Mouse (Mus musculus): Measurements from ENCODE around the gene Sdhaf2. TPM values are rescaled to one million over a fixed set of nuclear protein-coding genes. Genes with fewer than 3 reads are reported as not detected.
A peak's percentile ranks its signal among the peaks of the same experiment; 100 is the strongest.
"Not testable (repeated sequence)": the region's sequence is repeated elsewhere in the genome, so short reads cannot be mapped to it uniquely, and the experiment has no call there.

Sdhaf2 gene
- 10 to 100 TPM; 69.0 to 81.9 TPM for total RNA-seq (2021)

DNA sequence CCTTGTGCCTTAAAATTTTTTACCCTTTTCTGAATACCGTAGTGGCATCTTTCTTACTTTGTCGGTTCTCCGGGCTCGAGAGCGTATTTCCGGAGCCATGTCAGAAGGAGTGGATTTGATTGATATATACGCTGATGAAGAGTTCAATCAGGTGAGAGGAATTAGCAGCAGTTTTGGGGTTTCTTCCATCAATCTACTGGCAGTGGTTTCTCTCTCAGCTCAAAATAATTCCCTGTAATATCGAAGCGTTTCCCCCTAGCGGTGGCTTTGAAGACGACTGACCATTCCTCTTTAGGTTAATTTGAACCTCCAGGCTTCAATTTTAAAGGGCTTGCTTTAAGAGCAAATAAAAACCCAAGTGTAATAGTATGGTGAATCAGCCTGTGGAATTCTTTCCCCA, at the start of gene Sdhaf2:
Gene Sdhaf2, minus strand, starts transcription at position 233 of the 400 bp plus-strand sequence.
- intact Hi-C loops (cut with DNase I) = loop anchor here (2.0 to 10.0 kb wide), 2 partner anchors 29 to 1249 kb away; partner anchors contain the start of gene Mrpl16

DNA sequence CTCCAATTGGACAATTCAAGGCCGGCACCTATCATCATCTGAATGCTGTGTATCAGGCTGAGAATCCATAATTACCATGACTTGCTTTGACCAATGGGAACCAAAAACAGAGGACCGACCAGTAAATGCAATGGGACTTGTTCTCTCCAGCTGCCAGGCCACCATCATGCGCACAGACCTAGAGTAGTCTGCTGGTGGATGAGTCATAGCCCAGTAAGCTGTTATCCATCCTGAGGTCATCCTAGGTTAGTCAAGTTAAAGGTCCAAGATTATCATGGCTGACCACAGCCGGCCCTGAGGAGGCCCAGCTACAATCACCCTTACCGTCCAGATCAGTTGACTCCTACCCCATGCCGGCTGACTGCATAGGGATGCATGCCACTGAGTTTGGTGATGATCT, 43.7 kb upstream of the Sdhaf2 start:
- no peak for DNase-seq
- intact Hi-C loops (cut with DNase I) = no loop called here

More for the DNA sequence above, at the start of gene Sdhaf2:
- DNase-seq = peak in 1 of 2 experiments; percentile 11

DNA sequence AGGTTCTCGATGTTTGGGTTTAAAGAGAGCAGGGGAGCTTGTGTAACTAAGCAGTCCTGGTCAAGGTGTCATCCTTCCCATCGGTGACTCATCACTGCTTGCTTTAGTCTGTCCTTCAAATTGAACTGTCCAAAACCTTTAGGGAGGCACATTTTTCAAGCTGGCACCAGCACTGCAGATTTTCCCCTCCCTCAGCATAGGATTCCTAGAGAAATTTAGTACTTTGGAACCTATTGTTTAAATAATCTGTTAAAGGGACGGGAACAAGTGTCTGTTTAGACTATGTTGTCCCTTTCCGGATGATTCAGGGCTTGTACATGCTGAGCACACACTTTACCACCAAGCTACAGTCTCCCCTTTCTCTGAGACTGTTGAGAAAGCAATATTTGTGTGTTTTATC, 39.3 kb upstream of the Sdhaf2 start:
- no peak for DNase-seq
- intact Hi-C loops (cut with DNase I) = no loop called here

DNA sequence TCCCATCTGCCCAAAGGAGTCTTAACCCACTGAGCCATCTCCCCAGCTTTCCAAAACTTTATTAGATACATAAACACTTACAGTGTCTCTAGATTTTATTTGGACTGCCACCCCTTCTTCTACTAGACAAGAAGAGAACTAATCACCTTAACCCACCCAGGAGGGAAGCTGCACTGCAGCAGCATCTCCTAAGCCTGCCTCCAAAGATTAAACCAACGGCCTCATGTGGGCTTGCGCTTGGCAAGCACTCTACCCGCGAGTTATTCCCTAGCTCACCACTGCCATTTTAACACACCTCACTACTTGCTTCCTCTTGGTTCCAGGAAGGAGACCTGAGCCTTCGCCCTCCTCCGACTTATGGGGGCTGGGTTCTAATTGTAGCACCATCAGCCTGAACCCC, 38.3 kb upstream of the Sdhaf2 start:
- intact Hi-C loops (cut with DNase I) = no loop called here
- no peak for DNase-seq

DNA sequence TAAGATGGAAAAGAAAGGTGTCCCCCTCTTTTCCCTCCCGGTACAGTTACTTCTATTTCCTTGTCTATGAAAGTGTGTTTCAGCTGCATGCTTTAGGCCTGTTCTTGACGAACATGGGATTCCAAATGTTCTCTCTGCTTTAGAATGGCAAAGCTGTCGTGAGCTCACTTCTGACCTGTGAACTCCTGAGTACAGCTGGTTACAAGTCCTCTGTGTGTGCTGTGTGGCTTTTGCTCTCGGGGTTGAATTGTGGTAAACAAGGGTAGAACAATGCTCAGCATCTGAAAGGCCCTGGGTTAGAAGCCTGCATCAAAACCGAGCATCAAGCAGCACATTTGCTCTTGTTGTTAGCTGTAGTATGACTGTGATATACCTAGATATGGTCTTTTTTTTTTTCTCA, 36.4 kb upstream of the Sdhaf2 start:
- no peak for DNase-seq
- intact Hi-C loops (cut with DNase I) = no loop called here

DNA sequence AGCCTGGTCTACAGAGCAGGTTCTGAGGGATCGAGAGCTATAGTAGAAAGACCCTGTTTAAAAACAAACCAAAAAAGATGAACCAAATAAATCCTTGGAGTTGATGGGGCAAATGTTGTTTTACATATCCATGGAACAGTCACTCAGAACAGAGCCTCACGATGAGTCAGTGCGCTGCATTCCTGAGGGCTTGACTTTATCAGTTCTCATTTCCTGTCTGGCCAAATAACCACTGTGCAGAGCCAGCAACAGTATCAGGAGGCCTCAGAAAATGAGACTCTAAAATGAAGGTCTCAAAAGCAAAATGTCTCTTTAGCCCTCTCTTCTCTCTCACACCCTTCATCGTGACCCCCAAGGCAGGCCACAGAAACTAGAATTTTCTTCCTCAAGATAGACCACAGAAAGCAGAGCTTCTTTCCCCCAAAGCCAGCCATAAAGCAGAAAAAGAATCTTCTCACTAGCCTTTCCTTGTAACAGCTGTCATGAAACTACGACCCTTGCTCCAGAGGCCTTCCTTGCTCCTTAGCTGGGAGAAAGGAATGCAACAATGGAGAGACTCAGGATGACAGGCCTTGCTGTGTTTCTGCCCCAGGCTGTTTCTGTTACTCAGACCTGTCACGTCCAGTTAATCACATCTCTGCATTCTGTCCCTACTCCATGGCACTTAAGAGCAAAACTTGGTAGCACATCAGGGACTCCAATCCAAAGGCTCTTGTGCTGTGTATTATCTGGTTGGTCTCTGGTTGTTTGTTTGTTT, 35.8 kb upstream of the Sdhaf2 start:
- intact Hi-C loops (cut with DNase I) = no loop called here
- DNase-seq = peak; percentile 33 to 51

DNA sequence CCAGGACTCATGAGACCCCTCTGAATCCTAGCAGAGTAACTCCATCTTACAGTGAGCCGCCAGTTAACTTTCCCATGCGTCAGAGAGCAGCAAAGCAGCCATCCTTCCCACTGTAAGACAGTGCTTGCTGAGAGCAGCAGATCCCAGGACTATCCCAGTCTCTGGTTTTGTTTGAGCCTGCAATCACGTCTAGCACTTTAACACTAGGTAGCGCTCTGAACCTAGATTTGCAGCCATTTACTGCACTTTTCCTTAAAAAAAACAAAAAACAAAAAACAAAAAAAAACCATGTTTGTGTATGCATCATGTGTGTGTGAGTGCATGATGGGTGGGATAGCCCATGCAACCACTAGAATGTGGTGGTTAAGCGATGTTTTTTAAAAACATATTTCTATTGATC, 34.2 kb upstream of the Sdhaf2 start:
- DNase-seq = no peak
- intact Hi-C loops (cut with DNase I) = no loop called here

DNA sequence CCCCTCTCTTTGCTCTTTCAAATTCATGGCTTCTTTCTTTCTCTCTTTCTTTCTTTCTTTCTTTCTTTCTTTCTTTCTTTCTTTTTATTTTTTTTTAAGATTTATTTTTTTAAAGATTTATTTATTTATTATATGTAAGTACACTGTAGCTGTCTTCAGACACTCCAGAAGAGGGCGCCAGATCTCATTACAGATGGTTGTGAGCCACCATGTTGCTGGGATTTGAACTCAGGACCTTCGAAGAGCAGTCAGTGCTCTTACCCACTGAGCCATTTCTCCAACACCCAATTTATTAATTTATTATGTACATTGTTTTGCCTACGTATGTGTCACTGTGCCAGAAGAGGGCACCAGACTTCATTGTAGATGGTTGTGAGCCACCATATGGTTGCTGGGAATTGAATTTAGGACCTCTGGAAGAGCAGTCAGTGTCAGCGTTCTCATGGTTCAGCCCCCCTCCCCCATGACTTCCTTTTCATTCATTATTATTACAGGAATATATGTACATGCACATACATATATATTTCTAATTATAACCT, 32.0 kb upstream of the Sdhaf2 start:
- intact Hi-C loops (cut with DNase I); DNase-seq: not testable (repeated sequence)

DNA sequence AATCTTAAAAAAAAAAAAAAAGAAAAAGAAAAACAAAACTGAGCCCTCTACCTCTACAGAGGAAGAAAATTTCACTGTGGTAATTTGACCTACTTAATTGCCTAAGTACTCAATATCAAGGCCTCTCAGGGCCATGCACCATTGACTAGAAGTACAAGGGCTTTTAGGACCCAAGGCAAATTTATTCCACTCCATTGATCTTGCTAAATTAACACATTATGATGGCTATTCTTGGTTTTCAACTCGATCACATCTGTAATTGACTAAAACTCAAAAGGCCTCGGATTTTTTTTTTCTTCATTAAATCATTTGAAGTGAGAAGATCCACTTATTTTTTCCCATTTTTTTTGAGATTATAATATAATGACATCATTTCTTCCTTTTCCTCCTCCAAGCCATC, 31.5 kb upstream of the Sdhaf2 start:
- intact Hi-C loops (cut with DNase I) = no loop called here
- no peak for DNase-seq

DNA sequence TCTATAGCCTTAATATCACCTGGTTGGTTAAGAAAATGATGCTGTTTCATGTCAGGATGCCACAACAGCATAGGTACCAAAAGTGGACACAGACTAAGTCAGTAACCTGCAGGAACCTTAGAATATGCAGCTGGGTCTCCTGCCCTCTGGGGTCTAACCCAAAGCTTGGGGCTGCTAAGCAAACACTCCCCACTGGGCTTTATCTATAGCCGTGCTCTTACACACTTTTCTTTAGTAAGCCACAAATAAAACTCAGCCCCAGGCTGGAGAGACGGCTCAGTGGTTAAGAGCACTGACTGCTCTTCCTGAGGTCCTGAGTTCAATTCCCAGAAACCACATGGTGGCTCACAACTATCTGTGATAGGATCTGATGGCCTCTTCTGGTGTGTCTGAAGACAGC, 31.1 kb upstream of the Sdhaf2 start:
- DNase-seq = no peak
- intact Hi-C loops (cut with DNase I) = no loop called here

DNA sequence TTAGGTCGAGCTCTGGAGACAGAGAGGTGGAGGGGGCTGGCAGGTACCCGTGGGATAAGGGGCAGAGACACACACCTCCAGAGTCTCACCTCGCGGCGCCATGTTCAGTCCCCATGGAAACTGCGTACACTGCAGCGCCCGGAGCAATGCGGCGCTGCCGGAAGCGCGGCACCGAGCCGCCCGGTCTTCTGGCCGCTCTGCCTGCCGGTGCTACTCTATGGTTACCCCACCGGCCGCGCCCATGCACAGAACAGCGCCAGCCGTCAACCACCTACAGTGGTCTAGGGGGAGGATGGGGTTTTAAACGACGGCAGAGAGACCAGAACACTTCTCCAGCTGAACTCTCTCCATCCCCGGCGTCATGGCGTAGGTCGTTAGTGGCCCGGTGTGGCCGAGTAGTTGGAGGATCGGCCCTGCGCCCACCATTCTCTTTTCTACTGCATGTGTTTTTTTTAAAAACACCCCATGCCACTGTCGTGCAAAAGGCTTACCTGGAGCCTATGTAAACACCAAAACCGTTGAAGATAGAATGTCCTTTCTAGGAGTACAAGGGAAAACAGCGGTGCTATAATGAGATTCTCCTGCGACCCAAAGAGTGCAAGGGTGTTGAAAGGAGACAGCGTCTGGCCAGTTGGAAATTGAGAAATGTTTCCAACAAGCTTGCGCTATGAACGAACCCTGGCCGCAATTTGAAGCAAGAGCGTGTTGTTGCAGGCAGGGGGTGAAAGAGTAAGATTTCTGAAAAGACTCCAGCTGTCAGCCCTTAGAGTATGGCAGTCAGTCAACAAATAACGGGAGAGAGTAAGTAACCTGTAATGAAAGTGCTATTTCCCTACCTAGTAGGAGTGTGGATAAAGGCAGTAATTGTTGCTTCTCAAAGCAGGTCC, 29.9 kb upstream of the Sdhaf2 start, which contains the start of gene Tmem216:
Gene Tmem216, minus strand, starts transcription at position 615 of the 887 bp plus-strand sequence.
- intact Hi-C loops (cut with DNase I) = loop anchor here (1.0 to 2.0 kb wide), 3 partner anchors 21 to 49 kb away; partner anchors contain the start of genes Cpsf7, Cyb561a3, Ddb1 and Tkfc
- peak; percentile 84 to 88 for DNase-seq

DNA sequence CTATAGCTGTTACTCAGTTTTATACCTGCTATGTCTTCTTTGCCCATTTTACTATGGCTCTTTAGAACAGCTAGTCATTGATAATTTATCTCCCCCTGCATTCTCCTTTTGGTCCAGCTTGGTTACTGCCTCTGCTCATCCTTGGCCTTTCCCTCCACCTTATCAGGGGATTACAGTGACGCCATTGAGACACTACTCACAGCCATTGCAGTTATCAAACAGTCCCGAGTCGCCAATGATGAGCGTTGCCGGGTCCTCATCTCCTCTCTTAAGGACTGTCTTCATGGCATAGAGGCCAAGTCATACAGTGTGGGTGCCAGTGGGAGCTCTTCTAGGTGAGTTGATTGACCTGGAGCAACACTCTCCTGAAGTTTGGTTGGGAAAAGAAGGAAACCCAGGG, 13.5 kb upstream of the Sdhaf2 start:
- DNase-seq = no peak
- intact Hi-C loops (cut with DNase I) = no loop called here

DNA sequence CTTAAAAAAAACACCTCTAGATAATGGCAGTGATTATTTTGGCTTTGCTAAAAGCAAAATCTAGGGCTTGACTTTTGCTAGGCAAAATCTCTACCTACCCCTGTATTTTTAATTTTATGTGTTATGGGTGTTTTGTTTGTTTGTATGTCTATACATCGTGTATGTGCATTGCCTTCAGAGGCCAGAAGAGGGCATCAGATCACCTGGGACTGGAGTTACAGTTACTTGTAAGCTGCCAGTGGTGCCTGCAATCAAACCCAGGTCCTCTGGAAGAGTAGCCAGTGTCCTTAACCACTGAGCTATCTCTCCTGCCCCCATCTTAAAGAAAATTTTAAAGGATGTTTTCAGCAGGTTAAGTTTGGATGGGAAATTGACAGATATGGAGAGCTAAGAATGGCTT, 4.1 kb upstream of the Sdhaf2 start:
- intact Hi-C loops (cut with DNase I) = no loop called here
- DNase-seq = no peak

DNA sequence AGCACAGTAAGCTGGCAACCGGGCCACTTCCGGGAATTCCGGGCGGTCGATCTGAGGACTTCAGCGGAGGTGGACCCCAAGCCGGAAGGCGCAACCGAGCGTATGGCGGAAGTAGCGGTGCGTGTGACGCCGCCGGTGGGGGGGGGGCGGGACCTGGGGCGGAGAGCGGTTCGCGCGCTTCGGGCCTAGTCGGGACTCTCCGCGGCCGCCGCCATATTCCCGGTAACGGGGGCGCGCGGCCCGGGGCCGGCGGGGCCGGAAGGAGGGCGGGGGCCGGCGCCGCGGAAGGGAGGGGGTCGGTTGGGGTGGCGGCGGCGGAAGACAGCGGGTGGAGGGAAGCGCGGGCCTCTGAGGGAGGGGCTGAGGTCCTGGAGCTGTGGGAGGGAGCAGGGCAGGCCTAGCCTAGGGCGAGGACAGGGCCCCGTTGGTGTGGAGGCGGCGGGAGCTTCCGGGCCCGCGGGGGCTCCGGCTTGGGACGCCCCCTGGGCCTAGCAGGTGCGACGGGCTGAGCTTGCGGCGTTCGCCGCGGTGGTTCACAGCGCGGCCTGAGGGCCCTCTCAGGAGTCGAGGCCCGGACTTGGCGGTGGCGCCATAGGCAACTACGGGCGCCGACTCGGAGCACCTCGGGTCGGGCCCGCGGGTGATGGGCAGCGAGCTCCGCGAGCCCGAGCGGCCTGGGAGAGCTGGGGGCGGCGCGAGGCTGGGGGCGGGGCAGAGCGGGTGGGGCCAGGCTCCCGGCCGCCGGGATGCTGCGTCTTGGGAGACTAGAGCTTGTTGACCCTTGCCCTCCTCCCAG, 638 bp downstream of the Sdhaf2 start, which contains the start of gene Cpsf7:
Gene Cpsf7, plus strand, starts transcription at position 161 of the 796 bp plus-strand sequence.
- DNase-seq = peak; percentile 88 to 92
- intact Hi-C loops (cut with DNase I) = loop anchor here (2.0 to 10.0 kb wide), 2 partner anchors 29 to 1249 kb away; partner anchors contain the start of gene Mrpl16

DNA sequence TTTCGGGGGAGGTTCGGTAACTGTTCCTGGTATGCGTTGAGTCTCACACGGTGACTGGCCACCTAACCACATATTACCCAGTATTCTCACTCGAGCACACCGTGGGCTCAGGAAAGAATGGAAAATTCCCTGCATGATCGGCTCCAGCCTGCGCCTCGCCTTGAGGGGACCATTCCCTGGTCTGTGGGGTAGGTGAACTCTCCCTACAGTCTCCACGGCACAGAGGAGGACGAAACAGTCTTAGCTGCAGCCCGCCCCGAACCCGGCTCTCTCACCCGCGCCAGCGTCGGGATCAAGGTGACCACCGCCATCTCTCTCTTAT, 1.2 kb downstream of the Sdhaf2 start:
- DNase-seq = no peak
- intact Hi-C loops (cut with DNase I) = loop anchor here (2.0 to 10.0 kb wide), 2 partner anchors 30 to 1250 kb away; partner anchors contain the start of gene Mrpl16

DNA sequence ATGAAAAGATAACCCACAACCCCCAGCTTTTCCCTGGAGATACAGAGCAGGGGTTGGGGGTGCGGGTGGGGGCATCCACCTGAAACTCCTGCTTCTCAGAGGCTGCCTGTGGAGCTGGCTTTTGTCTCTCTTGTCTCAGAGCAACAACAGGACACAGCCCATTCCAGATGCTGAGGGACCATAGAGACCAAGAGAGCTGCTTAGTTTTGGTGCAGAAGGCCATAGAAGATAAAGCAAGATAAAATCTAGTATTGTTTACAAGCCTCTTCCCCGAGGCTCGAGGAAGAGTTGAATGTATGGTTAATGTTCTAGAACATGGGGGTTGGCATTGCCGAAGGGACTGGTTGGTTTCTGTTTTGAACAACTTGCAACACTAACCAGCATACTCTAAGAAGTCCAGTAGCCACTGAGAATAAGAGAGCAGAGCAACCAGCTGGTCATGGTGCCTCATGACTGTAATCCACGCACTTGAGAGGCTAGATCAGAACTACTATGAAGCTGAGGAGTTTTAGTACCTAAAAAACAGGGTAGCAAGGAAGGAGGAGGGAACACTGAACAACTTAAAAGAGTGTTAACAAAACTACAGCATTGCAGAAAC, 2.4 kb downstream of the Sdhaf2 start:
- no peak for DNase-seq

DNA sequence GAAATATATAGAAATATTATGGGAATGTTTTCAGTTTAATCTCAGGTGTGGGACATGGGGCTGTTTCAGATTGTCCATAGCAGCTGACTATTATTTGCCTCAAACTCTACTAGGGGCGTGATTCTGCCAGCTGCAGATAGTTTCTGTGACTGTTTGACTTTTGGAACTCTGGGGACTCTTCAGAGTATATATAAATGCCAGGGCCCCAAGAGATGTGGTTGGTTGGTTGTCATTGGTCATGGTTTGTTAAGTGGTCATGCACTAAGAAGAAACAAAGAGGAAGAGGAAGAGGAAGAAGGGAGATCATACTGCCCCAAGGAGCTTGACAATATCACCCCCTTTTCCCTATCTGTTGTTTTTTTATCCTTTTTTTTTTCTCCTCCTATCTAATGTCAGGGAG, 4.0 kb downstream of the Sdhaf2 start:
- intact Hi-C loops (cut with DNase I) = loop anchor here (2.0 to 10.0 kb wide), 2 partner anchors 55 to 1253 kb away; partner anchors contain the start of genes Cyb561a3, Mrpl16 and Tmem138
- DNase-seq = no peak

More for the DNA sequence above, 2.4 kb downstream of the Sdhaf2 start:
- intact Hi-C loops (cut with DNase I) = loop anchor here (2.0 to 10.0 kb wide), 3 partner anchors 31 to 1251 kb away; partner anchors contain the start of genes Cyb561a3, Mrpl16 and Tmem138

DNA sequence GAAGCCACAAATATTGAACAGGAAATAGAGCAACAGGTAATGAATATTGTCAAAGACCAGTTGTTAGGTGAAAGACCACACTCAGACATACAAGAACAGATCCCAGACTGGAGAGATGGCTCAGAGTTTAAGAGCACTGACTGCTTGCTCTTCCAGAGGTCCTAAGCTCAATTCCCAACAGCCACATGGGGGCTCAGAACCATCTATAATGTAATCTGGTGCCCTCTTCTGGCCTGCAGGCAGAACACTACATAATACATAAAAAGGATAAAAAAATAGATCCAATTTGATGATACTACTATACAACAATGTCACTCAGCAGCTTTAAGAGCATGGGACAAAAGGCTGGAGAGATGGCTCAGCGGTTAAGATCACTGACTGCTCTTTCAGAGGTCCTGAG, 5.6 kb downstream of the Sdhaf2 start:
- intact Hi-C loops (cut with DNase I) = loop anchor here (10.0 kb wide), 1 partner anchor 1254 kb away; the partner anchor contains the start of gene Mrpl16

DNA sequence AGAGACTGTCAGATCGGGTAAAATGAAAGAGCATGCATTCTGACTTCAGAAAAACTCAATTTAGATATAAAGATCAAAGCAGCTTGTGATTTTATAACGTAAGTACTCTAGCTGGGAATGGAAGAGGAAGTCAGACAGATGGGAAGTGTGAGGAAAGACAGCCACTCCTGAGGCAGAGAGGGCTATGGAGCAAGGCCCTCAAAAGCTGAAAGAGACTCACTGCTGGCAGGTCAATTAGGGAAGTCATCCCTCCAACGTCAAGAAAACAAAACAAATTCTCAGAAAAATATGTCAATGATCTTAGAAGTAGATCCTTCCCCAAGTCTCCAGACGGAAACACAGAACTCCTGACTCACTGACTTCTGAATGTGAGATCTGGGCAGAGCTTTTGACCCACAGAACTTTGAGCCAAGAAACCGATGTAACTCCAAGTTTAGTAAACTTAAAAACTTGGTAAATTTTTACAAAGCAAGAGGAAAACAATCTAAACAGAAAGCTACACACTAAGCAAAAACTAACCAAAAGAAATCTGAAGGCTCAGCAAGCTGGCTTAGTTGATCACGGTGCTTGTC, 15.1 kb downstream of the Sdhaf2 start:
- DNase-seq = no peak
- intact Hi-C loops (cut with DNase I) = no loop called here

More for the DNA sequence above, 5.6 kb downstream of the Sdhaf2 start:
- DNase-seq = no peak

Measured in heart, postnatal 36 days (tissue).